Mouse (Mus musculus): ENCODE measurements around the gene Gpr132. TPM values are rescaled to one million over a fixed set of nuclear protein-coding genes. Genes with fewer than 3 reads are reported as not detected.

Gene Gpr132
- polyA plus RNA-seq, 1 experiment from 2014 or later: 0.22 TPM

DNA sequence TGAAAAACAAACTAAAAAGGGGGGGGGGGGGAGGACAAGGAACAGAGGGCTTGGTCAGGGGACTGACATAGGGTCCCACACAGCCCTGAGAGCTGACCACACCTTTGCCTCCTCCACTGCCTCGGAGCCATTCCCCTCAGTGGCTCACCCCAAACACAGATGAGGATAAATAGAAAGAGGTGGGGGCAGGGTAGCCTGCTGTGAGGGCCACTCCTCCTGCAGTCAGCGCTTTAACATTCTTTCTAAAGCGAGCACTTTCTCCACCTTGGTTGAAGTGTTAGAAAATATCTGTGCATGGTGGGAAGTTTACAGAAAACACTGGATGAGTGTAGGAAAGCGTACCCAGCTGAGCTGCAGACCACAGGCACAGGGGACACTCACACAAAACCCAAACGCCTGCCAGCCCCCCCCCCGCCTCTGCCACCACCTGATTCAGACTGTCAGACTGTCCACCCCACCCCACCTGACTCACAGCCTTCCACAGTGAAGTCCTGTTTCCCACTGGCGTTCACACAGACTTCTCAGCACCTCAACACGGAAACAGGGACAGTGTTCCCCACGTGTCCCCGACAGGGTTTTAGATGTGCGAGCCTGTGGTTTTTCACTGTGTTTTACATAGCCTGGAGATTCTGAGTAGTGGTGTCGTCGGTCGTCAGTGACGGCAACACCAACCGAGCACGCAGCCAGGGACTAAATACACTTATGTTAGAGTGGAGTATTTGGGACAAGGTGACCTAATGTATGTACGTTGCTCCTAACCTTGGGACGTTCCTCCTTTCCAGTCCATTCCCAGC, 57.7 kb downstream of the Gpr132 start:
- Histone ChIP-seq H3K36me3 (ENCODE audit: control insufficient read depth, insufficient read depth, low read length) (no peaks in the 10 kb centered on the region), H3K27me3 (ENCODE audit: control insufficient read depth, insufficient read depth, low read length) (no peaks in the 10 kb centered on the region), H3K4me2 (ENCODE audit: low read depth, low read length) (no peak overlapping the region; the same call in 1 of the 2 replicates), H3K9me3 (replicated peaks; ENCODE audit: control insufficient read depth, low read length) (no peaks in the 10 kb centered on the region), H3K4me3 (replicated peaks; ENCODE audit: low read length) (no peak overlapping the region), H3K9ac (ENCODE audit: low read length) (peak overlapping the region; percentile 31; the same call in 1 of the 2 replicates), H3K4me1 (ENCODE audit: control insufficient read depth, insufficient read depth, low read length) (peaks cover 16% of the 10 kb centered on the region), H3K27ac (ENCODE audit: low read length) (no peak overlapping the region)
- ATAC-seq (ENCODE audit: insufficient read depth, low FRiP score): no peak
- WGBS: 53% methylated on average over 19 of the region's 19 CpGs

DNA sequence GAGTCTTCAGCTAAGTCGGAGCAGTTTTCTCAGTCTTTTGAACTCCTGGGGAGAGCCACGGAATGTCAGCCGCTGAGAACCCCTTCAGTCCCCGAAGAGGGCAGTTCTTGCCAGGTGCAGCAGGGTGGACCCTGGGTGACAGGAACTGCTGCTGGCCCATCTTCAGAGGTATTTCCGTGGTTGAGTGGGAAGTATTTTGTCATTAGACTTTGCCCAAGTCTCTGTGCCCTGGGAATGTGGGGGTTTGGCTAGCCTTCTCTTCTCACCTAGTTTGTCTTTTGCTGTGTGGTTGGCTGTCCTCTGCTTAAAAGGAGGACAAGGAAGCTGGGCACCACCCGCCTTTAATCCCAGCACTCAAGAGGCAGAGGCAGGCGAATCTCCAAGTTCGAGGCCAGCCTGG, 58.4 kb downstream of the Gpr132 start:
- Histone ChIP-seq H3K4me1 (ENCODE audit: control insufficient read depth, insufficient read depth, low read length) (peaks cover 16% of the 10 kb centered on the region), H3K27me3 (ENCODE audit: control insufficient read depth, insufficient read depth, low read length) (no peaks in the 10 kb centered on the region), H3K9ac (ENCODE audit: low read length) (peak overlapping the region; percentile 72), H3K36me3 (ENCODE audit: control insufficient read depth, insufficient read depth, low read length) (no peaks in the 10 kb centered on the region), H3K4me2 (ENCODE audit: low read depth, low read length) (peak overlapping the region; percentile 100), H3K9me3 (replicated peaks; ENCODE audit: control insufficient read depth, low read length) (no peaks in the 10 kb centered on the region), H3K4me3 (replicated peaks; ENCODE audit: low read length) (peak overlapping the region; percentile 72), H3K27ac (ENCODE audit: low read length) (no peak overlapping the region)
- WGBS: 15% methylated on average over 8 of the region's 8 CpGs
- ATAC-seq (ENCODE audit: insufficient read depth, low FRiP score): no peak

DNA sequence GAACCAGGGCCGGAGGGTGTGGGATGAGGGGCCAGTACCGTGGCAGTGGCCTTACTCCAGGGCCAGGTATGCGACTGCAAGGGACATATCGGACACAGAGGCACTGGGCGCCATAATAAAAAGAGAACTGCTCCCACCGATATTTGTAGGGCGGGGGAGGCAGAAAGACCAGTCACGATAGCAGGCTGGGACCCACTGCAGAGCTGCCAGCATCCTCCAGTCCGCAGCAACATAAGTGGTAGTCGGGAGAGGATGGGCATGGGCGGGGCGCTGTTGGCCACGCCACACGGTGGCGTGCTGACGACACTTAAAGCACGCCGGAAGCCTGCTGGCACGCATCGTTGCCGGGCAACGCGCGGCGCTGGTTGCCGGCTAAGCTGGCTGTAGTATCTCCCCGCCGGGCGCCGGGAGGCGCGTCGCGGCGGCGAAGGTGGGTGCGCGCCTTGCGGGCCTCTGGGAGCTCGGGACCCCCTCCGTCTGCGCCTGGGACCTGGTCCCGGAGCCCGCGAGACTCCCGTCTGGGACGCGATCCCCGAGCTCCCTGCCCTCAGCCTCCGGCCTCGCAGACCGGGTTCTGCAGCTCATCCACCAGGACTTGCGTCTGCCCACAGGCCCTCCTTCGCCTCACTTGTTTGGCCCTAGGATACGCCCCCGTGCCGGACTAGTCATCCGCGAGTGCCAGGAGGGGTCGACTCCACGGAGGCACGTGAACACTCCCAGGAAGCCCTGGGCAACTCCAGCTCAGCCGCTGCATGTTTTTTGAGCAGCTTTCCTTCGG, 59.3 kb downstream of the Gpr132 start, which contains the start of gene Clba1:
Gene Clba1 (plus strand): TSS at position 351 of the 778 bp plus-strand sequence.
- Histone ChIP-seq H3K4me2 (ENCODE audit: low read depth, low read length) (peak within 1 kb of the TSS; percentile 100), H3K9ac (ENCODE audit: low read length) (peak within 1 kb of the TSS; percentile 72), H3K4me3 (replicated peaks; ENCODE audit: low read length) (peak within 1 kb of the TSS; percentile 72), H3K27me3 (ENCODE audit: control insufficient read depth, insufficient read depth, low read length) (no peaks in the 10 kb centered on the region), H3K27ac (ENCODE audit: low read length) (peak within 1 kb of the TSS; percentile 42; the same call in 1 of the 2 replicates), H3K9me3 (replicated peaks; ENCODE audit: control insufficient read depth, low read length) (no peaks in the 10 kb centered on the region), H3K4me1 (ENCODE audit: control insufficient read depth, insufficient read depth, low read length) (peaks cover 16% of the 10 kb centered on the region), H3K36me3 (ENCODE audit: control insufficient read depth, insufficient read depth, low read length) (no peaks in the 10 kb centered on the region)
- WGBS: 1% methylated on average over 64 of the region's 64 CpGs
- ATAC-seq (ENCODE audit: insufficient read depth, low FRiP score): peak; percentile 91

DNA sequence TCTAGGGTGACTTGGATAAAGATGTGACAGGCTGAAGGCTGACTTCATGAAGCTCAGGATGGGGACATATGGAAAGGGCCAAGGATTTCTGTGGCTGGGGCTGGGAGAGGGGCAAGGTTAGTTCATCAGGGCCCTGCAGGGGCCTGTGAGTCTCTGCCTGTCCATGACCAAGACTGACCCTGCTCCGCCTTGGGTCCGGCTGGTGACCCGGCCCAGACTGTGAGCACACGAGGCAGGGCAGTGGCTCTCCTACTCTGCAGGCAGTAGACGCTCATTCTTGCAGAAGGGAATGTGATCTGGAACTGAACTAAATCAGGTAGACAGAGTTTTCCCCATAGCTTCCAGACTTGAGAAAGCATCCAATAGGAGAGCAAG, 59.8 kb downstream of the Gpr132 start:
- Histone ChIP-seq H3K27ac (ENCODE audit: low read length) (peak overlapping the region; percentile 42; the same call in 1 of the 2 replicates), H3K9ac (ENCODE audit: low read length) (peak overlapping the region; percentile 72), H3K4me3 (replicated peaks; ENCODE audit: low read length) (peak overlapping the region; percentile 72), H3K4me1 (ENCODE audit: control insufficient read depth, insufficient read depth, low read length) (peaks cover 17% of the 10 kb centered on the region), H3K36me3 (ENCODE audit: control insufficient read depth, insufficient read depth, low read length) (no peaks in the 10 kb centered on the region), H3K9me3 (replicated peaks; ENCODE audit: control insufficient read depth, low read length) (no peaks in the 10 kb centered on the region), H3K4me2 (ENCODE audit: low read depth, low read length) (peak overlapping the region; percentile 100), H3K27me3 (ENCODE audit: control insufficient read depth, insufficient read depth, low read length) (no peaks in the 10 kb centered on the region)
- ATAC-seq (ENCODE audit: insufficient read depth, low FRiP score): peak; percentile 7; the same call in 1 of the 2 replicates
- WGBS: 73% methylated on average over 5 of the region's 5 CpGs

DNA sequence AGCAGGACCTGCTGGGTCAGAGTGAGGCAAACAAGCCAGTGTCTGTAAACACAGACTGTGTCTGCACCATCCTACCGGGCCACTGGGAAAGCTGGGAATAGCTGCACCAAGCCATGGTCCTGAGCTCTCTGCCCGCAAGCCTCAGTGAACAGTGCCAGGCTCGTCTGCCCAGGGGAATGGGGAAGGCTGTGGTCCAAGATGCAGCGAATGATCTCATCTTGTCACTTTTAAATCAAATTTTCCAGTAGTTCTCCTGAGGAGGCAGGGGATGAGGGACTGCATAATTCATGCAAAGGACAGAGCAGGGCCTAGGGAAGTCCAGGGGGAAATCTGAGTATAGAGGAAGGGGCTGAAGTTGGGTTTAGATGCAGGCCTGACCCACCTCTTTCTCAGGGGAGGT, 60.2 kb downstream of the Gpr132 start:
- WGBS: 89% methylated on average over 4 of the region's 4 CpGs
- Histone ChIP-seq H3K9ac (ENCODE audit: low read length) (no peak overlapping the region), H3K27me3 (ENCODE audit: control insufficient read depth, insufficient read depth, low read length) (no peaks in the 10 kb centered on the region; the same call in 1 of the 2 replicates), H3K36me3 (ENCODE audit: control insufficient read depth, insufficient read depth, low read length) (no peaks in the 10 kb centered on the region), H3K9me3 (replicated peaks; ENCODE audit: control insufficient read depth, low read length) (no peaks in the 10 kb centered on the region), H3K4me2 (ENCODE audit: low read depth, low read length) (no peak overlapping the region), H3K4me3 (replicated peaks; ENCODE audit: low read length) (no peak overlapping the region), H3K4me1 (ENCODE audit: control insufficient read depth, insufficient read depth, low read length) (peaks cover 21% of the 10 kb centered on the region), H3K27ac (ENCODE audit: low read length) (no peak overlapping the region)
- no peak for ATAC-seq (ENCODE audit: insufficient read depth, low FRiP score)

DNA sequence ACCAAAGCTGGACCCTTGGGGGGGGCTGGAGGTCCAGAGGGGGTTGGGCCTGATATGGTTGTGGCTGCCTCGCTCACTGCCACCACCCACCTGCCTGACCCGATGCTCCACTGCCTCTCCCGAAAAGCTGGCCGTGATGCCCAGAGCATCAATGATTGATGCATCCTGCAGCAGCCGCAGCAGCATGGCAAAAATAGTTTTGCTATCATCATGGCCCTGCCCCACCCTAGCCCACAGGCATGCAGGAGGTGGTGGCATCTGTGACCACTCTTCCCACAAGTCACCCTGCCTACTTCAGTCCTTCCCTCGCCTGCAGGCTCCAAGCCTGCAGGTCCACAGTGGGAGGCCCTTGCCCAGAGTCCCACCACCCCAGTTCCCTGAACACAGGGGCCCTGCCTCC, 62.0 kb downstream of the Gpr132 start:
- no peak overlapping the region for H3K4me3 ChIP-seq (replicated peaks; ENCODE audit: low read length)
- H3K36me3 ChIP-seq (ENCODE audit: control insufficient read depth, insufficient read depth, low read length): no peaks in the 10 kb centered on the region
- no peak overlapping the region for H3K4me2 ChIP-seq (ENCODE audit: low read depth, low read length)
- no peak overlapping the region for H3K27ac ChIP-seq (ENCODE audit: low read length)
- H3K4me1 ChIP-seq (ENCODE audit: control insufficient read depth, insufficient read depth, low read length): peaks cover 32% of the 10 kb centered on the region
- H3K9ac ChIP-seq (ENCODE audit: low read length): no peak overlapping the region
- WGBS: 62% methylated on average over 6 of the region's 6 CpGs
- peaks cover 13% of the 10 kb centered on the region for H3K27me3 ChIP-seq (ENCODE audit: control insufficient read depth, insufficient read depth, low read length)
- ATAC-seq (ENCODE audit: insufficient read depth, low FRiP score): no peak
- no peaks in the 10 kb centered on the region for H3K9me3 ChIP-seq (replicated peaks; ENCODE audit: control insufficient read depth, low read length)

DNA sequence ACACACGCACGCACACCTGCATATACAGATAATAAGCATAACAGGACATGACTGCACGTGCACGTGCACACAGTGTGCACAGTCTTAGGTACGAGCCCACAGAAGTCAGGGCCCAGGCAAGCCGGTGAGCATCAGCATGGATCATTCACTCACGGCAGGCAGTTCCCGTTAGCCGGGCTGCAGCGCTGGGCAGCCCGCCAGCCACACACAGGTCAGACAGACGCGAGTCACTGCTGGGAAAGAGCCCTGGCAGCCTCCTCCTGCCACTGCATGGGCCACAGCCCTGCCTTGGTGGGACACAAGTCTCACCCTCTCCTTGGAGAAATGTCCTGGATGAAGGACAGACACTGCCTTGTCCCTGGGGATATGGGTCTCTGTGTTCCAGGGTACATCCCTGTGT, 64.0 kb downstream of the Gpr132 start:
- 38% methylated on average over 13 of the region's 13 CpGs for WGBS
- H3K9ac ChIP-seq (ENCODE audit: low read length): no peak overlapping the region
- H3K9me3 ChIP-seq (replicated peaks; ENCODE audit: control insufficient read depth, low read length): no peaks in the 10 kb centered on the region
- H3K27me3 ChIP-seq (ENCODE audit: control insufficient read depth, insufficient read depth, low read length): peaks cover 14% of the 10 kb centered on the region
- H3K4me3 ChIP-seq (replicated peaks; ENCODE audit: low read length): no peak overlapping the region
- peaks cover 30% of the 10 kb centered on the region for H3K4me1 ChIP-seq (ENCODE audit: control insufficient read depth, insufficient read depth, low read length)
- H3K27ac ChIP-seq (ENCODE audit: low read length): no peak overlapping the region
- no peak for ATAC-seq (ENCODE audit: insufficient read depth, low FRiP score)
- H3K36me3 ChIP-seq (ENCODE audit: control insufficient read depth, insufficient read depth, low read length): no peaks in the 10 kb centered on the region
- no peak overlapping the region for H3K4me2 ChIP-seq (ENCODE audit: low read depth, low read length)

DNA sequence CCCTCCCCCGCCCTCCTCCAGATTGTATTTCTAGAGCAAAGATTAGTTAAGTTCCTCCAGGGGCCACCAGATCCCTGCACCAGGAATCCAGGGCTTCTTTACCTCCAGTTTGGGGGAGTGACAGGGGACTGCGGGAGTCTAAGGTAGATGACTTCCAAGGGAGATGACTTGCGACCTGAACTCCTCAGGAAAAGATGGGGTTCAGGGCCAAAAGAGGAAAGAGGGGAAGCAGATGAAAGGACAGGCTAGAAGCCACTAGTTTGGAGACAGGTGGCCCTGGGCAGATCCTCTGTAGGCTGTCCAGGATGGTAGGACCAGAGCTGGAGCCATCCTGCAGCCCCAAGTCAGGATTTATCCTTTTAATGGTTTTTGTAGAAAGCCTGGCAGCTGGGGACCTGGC, 65.1 kb downstream of the Gpr132 start:
- no peak overlapping the region for H3K4me3 ChIP-seq (replicated peaks; ENCODE audit: low read length)
- ATAC-seq (ENCODE audit: insufficient read depth, low FRiP score): no peak
- peaks cover 14% of the 10 kb centered on the region for H3K27me3 ChIP-seq (ENCODE audit: control insufficient read depth, insufficient read depth, low read length)
- H3K9ac ChIP-seq (ENCODE audit: low read length): no peak overlapping the region
- no peaks in the 10 kb centered on the region for H3K9me3 ChIP-seq (replicated peaks; ENCODE audit: control insufficient read depth, low read length)
- peaks cover 35% of the 10 kb centered on the region for H3K4me1 ChIP-seq (ENCODE audit: control insufficient read depth, insufficient read depth, low read length)
- H3K4me2 ChIP-seq (ENCODE audit: low read depth, low read length): peak overlapping the region; percentile 100
- no peak overlapping the region for H3K27ac ChIP-seq (ENCODE audit: low read length)
- no peaks in the 10 kb centered on the region for H3K36me3 ChIP-seq (ENCODE audit: control insufficient read depth, insufficient read depth, low read length)
- 24% methylated on average over 3 of the region's 3 CpGs for WGBS

Measured in stomach, embryonic 16.5 days (tissue).